Mouse (Mus musculus) hindbrain, postnatal 0 days (tissue): Measurements from ENCODE around the gene Ampd1. TPM values are rescaled to one million over a fixed set of nuclear protein-coding genes. Genes with fewer than 3 reads are reported as not detected.
A peak's percentile ranks its signal among the peaks of the same experiment; 100 is the strongest.

Experiments
- ATAC-seq: fragments of 200-750 bp; cut with Nextera tagmentation; 2 replicates; pipeline ENCODE4 v1.8.0; 2017; ENCODE audit warnings: mild to moderate bottlenecking, moderate TSS enrichment, moderate library complexity
- DNase-seq: peaks from one replicate; pipeline ENCODE4 v3.0.0-alpha.2; 2015; ENCODE audit warnings: low spot score
- H3K27ac ChIP-seq: fragments of 300-500 bp; sonication (generic); 2 replicates; pipeline ENCODE4 v1.5.1; 2014; ENCODE audit warnings: mild to moderate bottlenecking
- H3K27me3 ChIP-seq: fragments of 300-500 bp; sonication (generic); 2 replicates; pipeline ENCODE4 v1.6.1; 2014; ENCODE audit warnings: low read length, mixed read lengths; ENCODE audit not compliant: insufficient read depth
- H3K36me3 ChIP-seq: fragments of 300-500 bp; sonication (generic); 2 replicates; pipeline ENCODE4 v1.6.1; 2014; ENCODE audit warnings: low read length, mixed read lengths; ENCODE audit not compliant: insufficient read depth
- H3K4me1 ChIP-seq: fragments of 300-500 bp; sonication (generic); 2 replicates; pipeline ENCODE4 v1.6.1; 2014; ENCODE audit warnings: antibody characterized with exemption, low read length, mixed read lengths; ENCODE audit not compliant: insufficient read depth
- H3K4me2 ChIP-seq: fragments of 300-500 bp; sonication (generic); 2 replicates; pipeline ENCODE4 v1.6.1; 2014; ENCODE audit warnings: low read depth, mild to moderate bottlenecking, low read length, moderate library complexity, mixed read lengths
- H3K4me3 ChIP-seq: fragments of 300-500 bp; sonication (generic); 2 replicates; pipeline ENCODE4 v1.5.1; 2014; ENCODE audit warnings: low read length
- H3K9ac ChIP-seq: fragments of 300-500 bp; sonication (generic); replicated peaks from 2 replicates; pipeline ENCODE4 v1.6.1; 2014; ENCODE audit warnings: mild to moderate bottlenecking, low read length, moderate library complexity, mixed read lengths
- H3K9me3 ChIP-seq: fragments of 300-500 bp; sonication (generic); 2 replicates; pipeline ENCODE4 v1.6.1; 2016; ENCODE audit warnings: low read length, mixed read lengths
- CTCF ChIP-seq: IDR thresholded peaks from 2 replicates; pipeline ENCODE4 v1.5.1; 2016; ENCODE audit warnings: antibody characterized with exemption, control low read depth, low read depth
- WGBS: fragments of 180-500 bp; shearing (Covaris S2); extraction: QIAGEN DNeasy Blood & Tissue Kit; methylation state at CpG from one replicate; pipeline ENCODE4 v1.1.7; 2014; 5-methylcytosine and 5-hydroxymethylcytosine counted together
- polyA plus RNA-seq: library from polyadenylated mRNA; unstranded; fragments of >200 nt; fragmentation: Nextera tagmentation; extraction: Ambion mirVana; gene quantifications from 2 replicates; pipeline ENCODE4 v1.2.1, GENCODE M21; 2015
- total RNA-seq: library from RNA; depleted of rRNA; stranded (reverse); fragments of >200 nt; gene quantifications from 2 replicates; pipeline ENCODE4 v1.2.3, GENCODE M21; 2014; rRNA removed

Ampd1 gene
- total and polyA plus RNA-seq, 2 experiments from 2014 or later: 2.6 TPM; not detected in 1

- no peak overlapping the region for H3K4me3 ChIP-seq
- ATAC-seq (0 out of 2 replicates have a peak, but pooled peaks have one; percentile 38), DNase-seq (peak; percentile 2)
- H3K4me2 ChIP-seq: no peak overlapping the region
- H3K9me3 ChIP-seq: no peaks in the 10 kb centered on the region
- no peak overlapping the region for H3K9ac ChIP-seq
- H3K27me3 ChIP-seq: no peaks in the 10 kb centered on the region
- TF ChIP-seq CTCF: no peak
- 54% methylated on average over 23 of the region's 23 CpGs for WGBS
- no peaks in the 10 kb centered on the region for H3K36me3 ChIP-seq
- H3K4me1 ChIP-seq: no peaks in the 10 kb centered on the region
- no peak overlapping the region for H3K27ac ChIP-seq
Observed at GRCm38 (mm10) chr3:103146330-103147166, 72.7 kb downstream of the Ampd1 start.

DNA sequence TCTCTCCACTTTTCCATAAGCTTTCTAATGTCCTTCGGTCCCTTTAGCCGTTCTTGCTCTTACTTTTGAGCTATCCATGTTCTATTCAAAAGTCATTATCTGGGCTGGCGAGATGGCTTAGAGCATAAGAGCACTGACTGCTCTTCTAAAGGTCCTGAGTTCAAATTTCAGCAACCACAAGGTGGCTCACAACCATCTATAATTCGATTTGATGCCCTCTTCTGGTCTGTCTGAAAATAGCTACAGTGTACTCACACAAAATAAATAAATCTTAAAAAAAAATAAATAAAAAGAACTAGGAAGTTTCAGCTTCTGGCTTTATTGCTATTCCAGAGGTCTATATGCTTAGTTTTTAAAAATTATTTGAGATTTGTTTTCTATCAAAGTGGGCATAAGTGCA lies 74.0 kb downstream of the Ampd1 start:
- peak; percentile 7; the same call in 1 of the 2 replicates for TF ChIP-seq CTCF
- DNase-seq (no peak), ATAC-seq (no peak)
- no peaks in the 10 kb centered on the region for H3K4me1 ChIP-seq
- no peaks in the 10 kb centered on the region for H3K27me3 ChIP-seq
- no peaks in the 10 kb centered on the region for H3K36me3 ChIP-seq
- no peak overlapping the region for H3K4me2 ChIP-seq
- H3K9ac ChIP-seq: no peak overlapping the region
- H3K27ac ChIP-seq: no peak overlapping the region
- 88% methylated on average over 4 of the region's 4 CpGs for WGBS
- H3K9me3 ChIP-seq: no peaks in the 10 kb centered on the region
- H3K4me3 ChIP-seq: no peak overlapping the region

DNA sequence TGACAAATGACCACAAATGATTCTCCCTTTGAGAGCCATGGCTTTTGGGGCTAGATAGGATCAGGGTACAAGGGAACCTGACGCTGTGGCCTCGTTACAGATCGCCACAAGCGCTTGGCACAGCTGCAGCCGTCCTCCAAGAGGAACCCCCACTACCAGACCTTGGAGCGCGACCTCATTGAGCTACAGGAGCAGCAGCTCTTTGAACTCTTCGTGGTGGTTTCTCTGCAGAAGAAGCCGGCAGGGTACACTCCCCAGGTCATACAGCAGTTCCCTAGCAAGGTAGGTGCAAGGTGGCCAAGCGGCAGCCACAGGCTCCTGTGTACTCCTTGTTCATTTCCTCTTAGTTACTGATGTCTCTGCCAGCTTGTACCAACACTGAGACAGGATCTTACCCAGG lies 75.1 kb downstream of the Ampd1 start:
- no peak overlapping the region for H3K4me3 ChIP-seq
- H3K36me3 ChIP-seq: no peaks in the 10 kb centered on the region
- 85% methylated on average over 10 of the region's 10 CpGs for WGBS
- ATAC-seq: no peak
- TF ChIP-seq CTCF: no peak
- no peak overlapping the region for H3K9ac ChIP-seq
- DNase-seq: no peak
- H3K27ac ChIP-seq: no peak overlapping the region
- no peak overlapping the region for H3K4me2 ChIP-seq
- no peaks in the 10 kb centered on the region for H3K9me3 ChIP-seq
- H3K27me3 ChIP-seq: no peaks in the 10 kb centered on the region
- H3K4me1 ChIP-seq: no peaks in the 10 kb centered on the region

Other genes with a start within 250 kb of the Ampd1 start
- gene Sycp1, start 137.9 kb upstream of the Ampd1 start, total RNA-seq: not detected in 2 replicates
- gene Sycp1, start 137.9 kb upstream of the Ampd1 start, polyA plus RNA-seq: 0.08 TPM in 1 of 2 replicates, not detected in the other
- gene Nr1h5, start 109.9 kb upstream of the Ampd1 start, total RNA-seq: not detected in 2 replicates
- not detected in 2 replicates for gene Nr1h5, start 109.9 kb upstream of the Ampd1 start, polyA plus RNA-seq
- gene Sike1, start 78.3 kb upstream of the Ampd1 start, total RNA-seq: 25.9 and 30.8 TPM in 2 replicates
- 43.5 and 45.7 TPM in 2 replicates for gene Sike1, start 78.3 kb upstream of the Ampd1 start, polyA plus RNA-seq
- 215 and 224 TPM in 2 replicates for gene Csde1, start 53.6 kb upstream of the Ampd1 start, total RNA-seq
- gene Csde1, start 53.6 kb upstream of the Ampd1 start, polyA plus RNA-seq: 277 TPM in 2 replicates
- 47.8 and 53.6 TPM in 2 replicates for gene Nras, start 15.7 kb upstream of the Ampd1 start, total RNA-seq
- gene Nras, start 15.7 kb upstream of the Ampd1 start, polyA plus RNA-seq: 67.1 and 73.7 TPM in 2 replicates
- 0.94 and 1.7 TPM in 2 replicates for gene Dennd2c, start 28.6 kb downstream of the Ampd1 start, total RNA-seq
- gene Dennd2c, start 28.6 kb downstream of the Ampd1 start, polyA plus RNA-seq: 0.73 and 0.79 TPM in 2 replicates
- gene Bcas2, start 97.6 kb downstream of the Ampd1 start, total RNA-seq: 54.6 and 60.7 TPM in 2 replicates
- gene Bcas2, start 97.6 kb downstream of the Ampd1 start, polyA plus RNA-seq: 204 and 220 TPM in 2 replicates
- gene Trim33, start 205.3 kb downstream of the Ampd1 start, total RNA-seq: 45.9 and 63.3 TPM in 2 replicates
- gene Trim33, start 205.3 kb downstream of the Ampd1 start, polyA plus RNA-seq: 19.3 and 19.9 TPM in 2 replicates